Mouse (Mus musculus) MEL (cell line): ENCODE data around the gene Sh2b3. TPM values are rescaled to one million over a fixed set of nuclear protein-coding genes. Genes with fewer than 3 reads are reported as not detected.

Experiments used
- DNase-seq: peaks from one replicate; pipeline ENCODE4 v3.0.0; 2011; ENCODE audit warnings: low read depth, low spot score
- H3K27ac ChIP-seq: 2 replicates; pipeline ENCODE4 v1.5.1; 2012; ENCODE audit warnings: low read depth, mild to moderate bottlenecking, control low read depth, low read length, moderate library complexity; ENCODE audit not compliant: control insufficient read depth
- H3K27me3 ChIP-seq, 2 experiments: fragments of 150-350 bp in 1 of 2; sonication (generic) in 1 of 2; 2 replicates each; pipeline ENCODE4 v1.6.1; 2012; ENCODE audit warnings: low read length in 2 of 2, mild to moderate bottlenecking in 2 of 2, improper control_type of control experiment in 1 of 2, moderate library complexity in 1 of 2; ENCODE audit not compliant: insufficient read depth in 2 of 2, control insufficient read depth in 1 of 2
- H3K36me3 ChIP-seq, 2 experiments: 2 replicates each; pipeline ENCODE4 v1.6.1; 2012 to 2014; ENCODE audit warnings: low read length in 2 of 2, improper control_type of control experiment in 1 of 2, inconsistent platforms in 1 of 2, mild to moderate bottlenecking in 1 of 2; ENCODE audit not compliant: insufficient read depth in 2 of 2, control insufficient read depth in 1 of 2
- H3K4me1 ChIP-seq, 2 experiments: fragments of 150-350 bp in 1 of 2; sonication (generic) in 1 of 2; 2 replicates each; pipeline ENCODE4 v1.6.1; 2012; ENCODE audit warnings: low read length in 2 of 2, improper control_type of control experiment in 1 of 2, mild to moderate bottlenecking in 1 of 2; ENCODE audit not compliant: insufficient read depth in 2 of 2, control insufficient read depth in 1 of 2
- H3K4me3 ChIP-seq, 2 experiments: fragments of 150-350 bp in 1 of 2; sonication (generic) in 1 of 2; 2 replicates each; pipeline ENCODE4 v1.5.1; 2012; ENCODE audit warnings: low read depth in 2 of 2, low read length in 2 of 2, mild to moderate bottlenecking in 2 of 2, moderate library complexity in 2 of 2, control low read depth in 1 of 2, improper control_type of control experiment in 1 of 2; ENCODE audit not compliant: control insufficient read depth in 1 of 2, insufficient read depth in 1 of 2
- H3K79me2 ChIP-seq: 2 replicates; pipeline ENCODE4 v1.6.1; 2012; ENCODE audit warnings: mild to moderate bottlenecking, low read length, moderate library complexity; ENCODE audit not compliant: control insufficient read depth, poor library complexity, insufficient read depth
- H3K9ac ChIP-seq: 2 replicates; pipeline ENCODE4 v1.6.1; 2012; ENCODE audit warnings: low read depth, mild to moderate bottlenecking, control low read depth, low read length, moderate library complexity; ENCODE audit not compliant: control insufficient read depth, poor library complexity, severe bottlenecking
- H3K9me3 ChIP-seq: fragments of 150-350 bp; sonication (generic); replicated peaks from 2 replicates; pipeline ENCODE4 v1.6.1; 2012; ENCODE audit warnings: mild to moderate bottlenecking, low read length, improper control_type of control experiment, moderate library complexity; ENCODE audit not compliant: insufficient read depth
- CTCF ChIP-seq, 3 experiments: IDR thresholded peaks in 2 of 3; conservative IDR thresholded peaks in 1 of 3; 2 replicates each; pipeline ENCODE4 v1.5.1; 2011 to 2012; ENCODE audit warnings: low read length in 3 of 3, low read depth in 2 of 3, mild to moderate bottlenecking in 2 of 3, improper control_type of control experiment in 1 of 3, inconsistent platforms in 1 of 3, mixed read lengths in 1 of 3, moderate library complexity in 1 of 3; ENCODE audit not compliant: control insufficient read depth in 1 of 3, insufficient read depth in 1 of 3, poor library complexity in 1 of 3, severe bottlenecking in 1 of 3
- ELF1 ChIP-seq: IDR thresholded peaks from 2 replicates; pipeline ENCODE4 v1.6.1; 2014; ENCODE audit warnings: low read depth, mild to moderate bottlenecking, inconsistent platforms, low read length, improper control_type of control experiment, moderate library complexity
- EP300 ChIP-seq, 2 experiments: IDR thresholded peaks; 2 replicates each; pipeline ENCODE4 v1.6.1; 2011; ENCODE audit warnings: improper control_type of control experiment in 2 of 2, low read length in 2 of 2, low read depth in 1 of 2, mild to moderate bottlenecking in 1 of 2
- ETS1 ChIP-seq: IDR thresholded peaks from 2 replicates; pipeline ENCODE4 v1.6.1; 2012; ENCODE audit warnings: low read depth, mild to moderate bottlenecking, inconsistent platforms, low read length, improper control_type of control experiment, moderate library complexity
- GABPA ChIP-seq: IDR thresholded peaks from 2 replicates; pipeline ENCODE4 v1.6.1; 2012; ENCODE audit warnings: low read depth, mild to moderate bottlenecking, inconsistent platforms, low read length, improper control_type of control experiment, moderate library complexity
- GATA1 ChIP-seq: IDR thresholded peaks from 2 replicates; pipeline ENCODE4 v1.6.1; 2011; ENCODE audit warnings: low read depth, low read length, improper control_type of control experiment
- HCFC1 ChIP-seq: IDR thresholded peaks from 2 replicates; pipeline ENCODE4 v1.6.1; 2012; ENCODE audit warnings: low read depth, mild to moderate bottlenecking, inconsistent platforms, low read length, improper control_type of control experiment, moderate library complexity
- JUND ChIP-seq: IDR thresholded peaks from 2 replicates; pipeline ENCODE4 v1.6.1; 2011; ENCODE audit warnings: low read depth, mild to moderate bottlenecking, improper control_type of control experiment, low read length
- KAT2A ChIP-seq: conservative IDR thresholded peaks from 2 replicates; pipeline ENCODE4 v1.6.1; 2012; ENCODE audit warnings: low read depth, low read length, improper control_type of control experiment, inconsistent platforms
- MAFK ChIP-seq: IDR thresholded peaks from 2 replicates; pipeline ENCODE4 v1.6.1; 2011; ENCODE audit warnings: low read depth, mild to moderate bottlenecking, low read length, improper control_type of control experiment, borderline replicate concordance
- MAX ChIP-seq: IDR thresholded peaks from 2 replicates; pipeline ENCODE4 v1.6.1; 2011; ENCODE audit warnings: low read length, improper control_type of control experiment
- MAZ ChIP-seq: IDR thresholded peaks from 2 replicates; pipeline ENCODE4 v1.6.1; 2012; ENCODE audit warnings: low read depth, mild to moderate bottlenecking, inconsistent platforms, low read length, improper control_type of control experiment
- MYB ChIP-seq: IDR thresholded peaks from 2 replicates; pipeline ENCODE4 v1.6.1; 2011; ENCODE audit warnings: mild to moderate bottlenecking, low read depth, low read length, improper control_type of control experiment
- MYC ChIP-seq: IDR thresholded peaks from 2 replicates; pipeline ENCODE4 v1.6.1; 2011; ENCODE audit warnings: low read depth, mild to moderate bottlenecking, low read length, improper control_type of control experiment, moderate library complexity
- NELFE ChIP-seq: IDR thresholded peaks from 2 replicates; pipeline ENCODE4 v1.6.1; 2011; ENCODE audit warnings: low read depth, low read length, improper control_type of control experiment
- NRF1 ChIP-seq: IDR thresholded peaks from 2 replicates; pipeline ENCODE4 v1.6.1; 2014; ENCODE audit warnings: low read depth, mild to moderate bottlenecking, inconsistent platforms, low read length, improper control_type of control experiment, moderate library complexity; ENCODE audit not compliant: poor library complexity, insufficient read depth, severe bottlenecking
- POLR2AphosphoS2 ChIP-seq: IDR thresholded peaks from 2 replicates; pipeline ENCODE4 v1.6.1; 2011; ENCODE audit warnings: low read length, improper control_type of control experiment
- POLR2AphosphoS5 ChIP-seq: IDR thresholded peaks from 2 replicates; pipeline ENCODE4 v1.6.1; 2012; ENCODE audit warnings: low read depth, borderline replicate concordance, mild to moderate bottlenecking, inconsistent platforms, low read length, moderate library complexity, mixed read lengths
- RCOR1 ChIP-seq: IDR thresholded peaks from 2 replicates; pipeline ENCODE4 v1.6.1; 2012; ENCODE audit warnings: low read depth, mild to moderate bottlenecking, inconsistent platforms, low read length, improper control_type of control experiment
- SMC3 ChIP-seq: IDR thresholded peaks from 2 replicates; pipeline ENCODE4 v1.6.1; 2011; ENCODE audit warnings: low read depth, low read length, improper control_type of control experiment
- TBP ChIP-seq: IDR thresholded peaks from 2 replicates; pipeline ENCODE4 v1.8.0; 2011; ENCODE audit warnings: low read depth, low read length, improper control_type of control experiment
- UBTF ChIP-seq: IDR thresholded peaks from 2 replicates; pipeline ENCODE4 v1.6.1; 2012; ENCODE audit warnings: low read depth, mild to moderate bottlenecking, inconsistent platforms, low read length, improper control_type of control experiment, moderate library complexity, borderline replicate concordance; ENCODE audit not compliant: insufficient read depth
- USF1 ChIP-seq: IDR thresholded peaks from 2 replicates; pipeline ENCODE4 v1.6.1; 2014; ENCODE audit warnings: low read depth, mild to moderate bottlenecking, inconsistent platforms, low read length, improper control_type of control experiment, moderate library complexity
- ZC3H11A ChIP-seq: IDR thresholded peaks from 2 replicates; pipeline ENCODE4 v1.6.1; 2012; ENCODE audit warnings: low read depth, mild to moderate bottlenecking, inconsistent platforms, low read length, improper control_type of control experiment
- ZKSCAN1 ChIP-seq: IDR thresholded peaks from 2 replicates; pipeline ENCODE4 v1.6.1; 2012; ENCODE audit warnings: low read depth, mild to moderate bottlenecking, inconsistent platforms, low read length, improper control_type of control experiment, moderate library complexity
- ZNF384 ChIP-seq: IDR thresholded peaks from 2 replicates; pipeline ENCODE4 v1.6.1; 2012; ENCODE audit warnings: low read depth, mild to moderate bottlenecking, inconsistent platforms, low read length, improper control_type of control experiment
- polyA plus RNA-seq, 2 experiments: library from polyadenylated mRNA; stranded (reverse) in 1 of 2; unstranded in 1 of 2; fragments of >175 nt in 1 of 2; fragments of >200 nt in 1 of 2; gene quantifications; 2 replicates each; pipeline versions ENCODE4 v1.2.1 to v1.2.4; 2012; ENCODE audit warnings: low replicate concordance in 2 of 2, low read depth in 1 of 2; ENCODE audit not compliant: insufficient read length in 2 of 2, insufficient read depth in 1 of 2, missing spikeins in 1 of 2
- total RNA-seq: library from RNA; depleted of rRNA; stranded (reverse); fragments of 300-350 nt; gene quantifications from 2 replicates; pipeline ENCODE4 v1.2.3, GENCODE M21; 2012

Gene Sh2b3
- total and polyA plus RNA-seq, 3 experiments: 14.0 to 43.2 TPM; not detected in 1

- H3K36me3 ChIP-seq: no peaks in the 10 kb centered on the region
- no peaks in the 10 kb centered on the region for H3K27me3 ChIP-seq
- no peak for DNase-seq
- no peak overlapping the region for H3K4me3 ChIP-seq
- H3K9ac ChIP-seq: no peak overlapping the region
- TF ChIP-seq ZC3H11A: no peak
- TF ChIP-seq MAFK: no peak
- no peaks in the 10 kb centered on the region for H3K9me3 ChIP-seq
- H3K4me1 ChIP-seq: no peaks in the 10 kb centered on the region
- no peaks in the 10 kb centered on the region for H3K79me2 ChIP-seq
- H3K27ac ChIP-seq: no peak overlapping the region
These were observed 26.9 kb upstream of the Sh2b3 start for GRCm38 (mm10) chr5:121864330-121864729.

DNA sequence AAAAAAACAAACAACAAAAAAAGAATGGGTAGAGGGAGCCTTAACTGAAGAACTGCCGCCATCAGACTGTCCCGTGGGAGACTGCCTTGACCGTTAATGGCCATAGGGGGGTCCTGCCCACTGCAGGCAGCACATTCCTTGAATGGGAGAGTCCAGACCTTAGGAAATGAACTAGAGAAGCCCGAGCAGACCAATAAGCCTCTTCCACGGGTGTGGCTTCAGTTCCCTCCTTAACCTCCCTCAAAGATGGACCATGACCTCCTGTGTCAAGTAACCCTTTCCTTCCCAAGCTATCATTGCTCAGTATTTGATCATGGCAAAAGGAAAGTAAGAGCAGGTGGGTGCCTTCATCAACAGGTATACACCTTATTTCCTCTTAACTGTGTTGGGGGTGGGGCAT, 24.5 kb upstream of the Sh2b3 start:
- no peaks in the 10 kb centered on the region; a peak in 1 of 4 replicates for H3K27me3 ChIP-seq
- H3K9me3 ChIP-seq: no peaks in the 10 kb centered on the region
- no peak for TF ChIP-seq MAZ
- TF ChIP-seq POLR2AphosphoS2: no peak
- no peak for TF ChIP-seq GATA1
- no peak for TF ChIP-seq GABPA
- TF ChIP-seq SMC3: no peak
- TF ChIP-seq EP300 (IDR thresholded peaks at IDR 0.05; ENCODE audit: low read depth in 1 of 2, low read length in 2 of 2): no peak
- TF ChIP-seq CTCF (IDR thresholded peaks at IDR 0.05 in 2 of 3, conservative IDR thresholded peaks at IDR 0.05 in 1 of 3; ENCODE audit: control insufficient read depth in 1 of 3, insufficient read depth in 1 of 3, low read depth in 2 of 3, low read length in 3 of 3, poor library complexity in 1 of 3, severe bottlenecking in 1 of 3): no peak
- TF ChIP-seq ZNF384: no peak
- no peak for TF ChIP-seq UBTF
- TF ChIP-seq JUND: no peak
- no peak for TF ChIP-seq TBP
- TF ChIP-seq POLR2AphosphoS5: no peak
- TF ChIP-seq, all 39 proteins: peak for 0
- H3K9ac ChIP-seq: no peak overlapping the region
- H3K4me3 ChIP-seq: no peak overlapping the region
- no peaks in the 10 kb centered on the region for H3K36me3 ChIP-seq
- H3K4me1 ChIP-seq: no peaks in the 10 kb centered on the region
- no peaks in the 10 kb centered on the region for H3K79me2 ChIP-seq
- DNase-seq: no peak
- H3K27ac ChIP-seq: no peak overlapping the region

GRCm38 (mm10) chr5:121858427-121858826, 21.0 kb upstream of the Sh2b3 start:
- Histone ChIP-seq H3K36me3 (no peaks in the 10 kb centered on the region), H3K4me3 (no peak overlapping the region), H3K9me3 (no peaks in the 10 kb centered on the region), H3K9ac (no peak overlapping the region), H3K27me3 (no peaks in the 10 kb centered on the region; a peak in 1 of 4 replicates), H3K4me1 (no peaks in the 10 kb centered on the region), H3K27ac (no peak overlapping the region), H3K79me2 (no peaks in the 10 kb centered on the region)
- no peak for TF ChIP-seq ZNF384
- TF ChIP-seq RCOR1: no peak
- TF ChIP-seq MAX: no peak
- no peak for TF ChIP-seq CTCF (IDR thresholded peaks at IDR 0.05 in 2 of 3, conservative IDR thresholded peaks at IDR 0.05 in 1 of 3; ENCODE audit: control insufficient read depth in 1 of 3, insufficient read depth in 1 of 3, low read depth in 2 of 3, low read length in 3 of 3, poor library complexity in 1 of 3, severe bottlenecking in 1 of 3)
- no peak for TF ChIP-seq MAZ
- TF ChIP-seq KAT2A: no peak
- no peak for TF ChIP-seq MYC
- TF ChIP-seq GATA1: no peak
- TF ChIP-seq JUND: no peak
- TF ChIP-seq MAFK: no peak
- TF ChIP-seq ETS1: no peak
- TF ChIP-seq USF1: no peak
- TF ChIP-seq ZKSCAN1: no peak
- no peak for TF ChIP-seq NRF1
- TF ChIP-seq HCFC1: no peak
- no peak for TF ChIP-seq NELFE
- no peak for TF ChIP-seq MYB
- TF ChIP-seq ELF1: no peak
- no peak for DNase-seq
